Mouse (Mus musculus) myocyte (in vitro differentiated cells): ENCODE measurements around the gene Mical2. TPM values are rescaled to one million over a fixed set of nuclear protein-coding genes. Genes with fewer than 3 reads are reported as not detected.

Source experiments
- H3K27me3 ChIP-seq: one replicate; pipeline ENCODE4 v1.6.1; 2011; ENCODE audit not compliant: control insufficient read depth, insufficient read depth, insufficient read length
- H3K36me3 ChIP-seq: one replicate; pipeline ENCODE4 v1.6.1; 2011; ENCODE audit not compliant: control insufficient read depth, insufficient read depth
- H3K4me2 ChIP-seq: one replicate; pipeline ENCODE4 v1.6.1; 2011; ENCODE audit warnings: low read depth, control low read depth
- H3K4me3 ChIP-seq: one replicate; pipeline ENCODE4 v1.5.1; 2011; ENCODE audit warnings: mild to moderate bottlenecking, control low read depth, moderate library complexity
- H3K79me2 ChIP-seq: one replicate; pipeline ENCODE4 v1.6.1; 2011; ENCODE audit not compliant: control insufficient read depth, insufficient read depth
- H3ac ChIP-seq: one replicate; pipeline ENCODE4 v1.6.1; 2011; ENCODE audit not compliant: control insufficient read depth, insufficient read length
- CEBPB ChIP-seq: IDR thresholded peaks from 2 replicates; pipeline ENCODE4 v1.6.1; 2011; ENCODE audit warnings: mild to moderate bottlenecking, moderate library complexity; ENCODE audit not compliant: poor library complexity, insufficient read depth, severe bottlenecking
- E2F4 ChIP-seq: IDR thresholded peaks from one replicate; pipeline ENCODE4 v1.6.1; 2011; ENCODE audit warnings: mild to moderate bottlenecking, control low read depth, moderate library complexity; ENCODE audit not compliant: insufficient read depth
- MAX ChIP-seq: IDR thresholded peaks from one replicate; pipeline ENCODE4 v1.6.1; 2011; ENCODE audit warnings: low read depth, mild to moderate bottlenecking, control low read depth
- MYOD1 ChIP-seq, 3 experiments: IDR thresholded peaks; one replicate each; pipeline ENCODE4 v1.6.1; 2011; ENCODE audit warnings: control low read depth in 2 of 3, low read depth in 2 of 3, mild to moderate bottlenecking in 2 of 3, moderate library complexity in 1 of 3; ENCODE audit not compliant: insufficient read length in 2 of 3, control insufficient read depth in 1 of 3
- MYOG ChIP-seq, 3 experiments: IDR thresholded peaks; one replicate each; pipeline ENCODE4 v1.6.1; 2011; ENCODE audit warnings: control low read depth in 2 of 3, low read depth in 2 of 3, mild to moderate bottlenecking in 2 of 3; ENCODE audit not compliant: insufficient read length in 2 of 3, control insufficient read depth in 1 of 3, insufficient read depth in 1 of 3
- POLR2A ChIP-seq: IDR thresholded peaks from one replicate; pipeline ENCODE4 v1.6.1; 2011; ENCODE audit warnings: low read depth, mild to moderate bottlenecking, control low read depth, moderate library complexity; ENCODE audit not compliant: insufficient read length
- POLR2AphosphoS2 ChIP-seq: IDR thresholded peaks from one replicate; pipeline ENCODE4 v1.6.1; 2011; ENCODE audit warnings: low read depth, control low read depth; ENCODE audit not compliant: insufficient read length
- REST ChIP-seq: IDR thresholded peaks from one replicate; pipeline ENCODE4 v1.6.1; 2011; ENCODE audit warnings: mild to moderate bottlenecking, control low read depth, moderate library complexity; ENCODE audit not compliant: insufficient read depth, insufficient read length
- SRF ChIP-seq: IDR thresholded peaks from one replicate; pipeline ENCODE4 v1.6.1; 2011; ENCODE audit warnings: low read depth; ENCODE audit not compliant: control insufficient read depth, insufficient read length
- TCF12 ChIP-seq: IDR thresholded peaks from one replicate; pipeline ENCODE4 v1.6.1; 2011; ENCODE audit warnings: mild to moderate bottlenecking, control low read depth; ENCODE audit not compliant: poor library complexity, insufficient read depth, severe bottlenecking
- TCF3 ChIP-seq: IDR thresholded peaks from one replicate; pipeline ENCODE4 v1.6.1; 2011; ENCODE audit warnings: low read depth, control low read depth; ENCODE audit not compliant: insufficient read length
- USF1 ChIP-seq: IDR thresholded peaks from one replicate; pipeline ENCODE4 v1.6.1; 2011; ENCODE audit warnings: low read depth, mild to moderate bottlenecking, control low read depth, moderate library complexity
- polyA plus RNA-seq: library from polyadenylated mRNA; unstranded; fragments of >200 nt; fragmentation: generic; extraction: Trizol; gene quantifications from one replicate; pipeline ENCODE4 v1.2.1, GENCODE M21; 2012; ENCODE audit warnings: missing spikeins

The Mical2 gene
- polyA plus RNA-seq, 1 experiment: 34.8 TPM

DNA sequence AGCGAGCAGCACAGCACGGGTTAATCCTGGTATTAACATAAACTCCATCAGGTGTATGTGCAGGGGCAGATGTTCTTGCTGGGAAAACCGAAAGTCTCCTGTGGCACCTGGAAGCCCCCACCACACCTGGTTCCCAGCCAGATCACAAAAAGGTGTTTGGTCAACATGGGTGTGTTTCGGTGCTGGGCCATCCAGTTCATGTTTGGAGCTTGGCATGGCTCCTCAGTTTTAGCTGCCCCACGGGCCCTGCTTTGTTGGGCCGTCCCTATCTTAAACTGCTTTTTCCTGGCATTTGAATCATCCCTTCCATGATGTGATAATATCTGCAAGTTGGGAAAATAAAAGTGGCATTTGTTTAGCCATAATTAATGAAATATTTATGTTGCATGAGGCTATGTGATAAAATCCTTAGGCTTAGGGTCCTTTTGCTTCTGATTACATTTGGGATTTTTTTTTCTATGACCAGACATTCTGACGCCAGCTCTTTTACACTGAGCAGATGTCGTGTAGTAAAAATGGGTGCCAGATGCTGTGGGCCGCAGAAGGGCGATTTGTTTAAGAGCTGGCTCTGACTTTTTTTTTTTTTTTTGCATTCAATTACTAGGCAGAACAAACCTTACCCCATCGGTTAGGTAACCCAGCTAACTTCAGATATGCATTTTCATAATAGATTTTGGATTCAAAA is 164.7 kb downstream of the Mical2 start:
- no peaks in the 10 kb centered on the region for H3K27me3 ChIP-seq
- no peak overlapping the region for H3K4me3 ChIP-seq
- peak overlapping the region; percentile 27 for H3K4me2 ChIP-seq
- no peak for TF ChIP-seq MYOG (IDR thresholded peaks at IDR 0.05; ENCODE audit: control insufficient read depth in 1 of 3, insufficient read depth in 1 of 3, insufficient read length in 2 of 3, low read depth in 2 of 3)
- TF ChIP-seq MAX: no peak
- TF ChIP-seq CEBPB: no peak
- TF ChIP-seq TCF3: no peak
- TF ChIP-seq SRF: no peak
- TF ChIP-seq MYOD1 (IDR thresholded peaks at IDR 0.05; ENCODE audit: control insufficient read depth in 1 of 3, insufficient read length in 2 of 3, low read depth in 2 of 3): no peak
- no peak for TF ChIP-seq REST
- no peak for TF ChIP-seq USF1
- no peak for TF ChIP-seq POLR2A
- no peak for TF ChIP-seq POLR2AphosphoS2
- no peak for TF ChIP-seq E2F4
- TF ChIP-seq TCF12: no peak
- no peaks in the 10 kb centered on the region for H3K79me2 ChIP-seq
- no peak overlapping the region for H3ac ChIP-seq
- H3K36me3 ChIP-seq: no peaks in the 10 kb centered on the region

DNA sequence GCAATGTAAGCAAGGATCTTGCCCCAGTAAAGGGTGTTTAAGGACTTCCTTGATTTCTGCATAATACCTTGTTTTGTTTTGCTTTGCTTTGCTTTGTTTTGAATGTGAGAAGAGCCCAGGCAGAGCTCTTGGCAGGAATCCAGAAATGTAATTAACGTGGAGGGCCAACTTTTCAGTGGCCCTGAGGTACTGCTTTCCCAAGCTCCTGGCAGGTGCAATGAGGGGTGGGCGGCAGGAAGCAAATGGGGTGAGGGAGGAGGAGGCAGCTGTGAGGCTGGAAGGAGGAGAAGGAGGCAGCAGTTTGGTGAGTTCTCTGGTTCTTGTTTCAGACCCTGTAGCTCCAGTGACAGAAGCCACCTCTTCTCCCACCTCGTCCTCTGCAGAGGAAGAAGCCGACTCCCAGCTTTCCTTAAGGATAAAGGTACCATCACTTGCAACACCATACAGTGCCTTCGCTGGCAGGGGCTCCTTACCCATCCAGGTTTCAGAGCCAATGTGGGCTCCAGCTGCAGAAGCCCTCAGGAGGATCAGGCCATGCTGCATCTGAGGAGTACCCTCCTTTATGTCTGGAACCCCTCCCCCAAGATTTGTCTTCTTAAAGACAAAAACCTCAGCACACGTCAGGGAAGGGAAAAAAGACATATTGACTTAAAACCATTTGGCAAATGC is 165.4 kb downstream of the Mical2 start:
- no peaks in the 10 kb centered on the region for H3K27me3 ChIP-seq
- no peak overlapping the region for H3K4me2 ChIP-seq
- TF ChIP-seq MYOG (IDR thresholded peaks at IDR 0.05; ENCODE audit: control insufficient read depth in 1 of 3, insufficient read depth in 1 of 3, insufficient read length in 2 of 3, low read depth in 2 of 3) (peak in 1 of 3 experiments; percentile 30), CEBPB (no peak), MYOD1 (IDR thresholded peaks at IDR 0.05; ENCODE audit: control insufficient read depth in 1 of 3, insufficient read length in 2 of 3, low read depth in 2 of 3) (peak in 1 of 3 experiments; percentile 54), USF1 (no peak)
- H3ac ChIP-seq: no peak overlapping the region
- H3K36me3 ChIP-seq: no peaks in the 10 kb centered on the region
- H3K4me3 ChIP-seq: no peak overlapping the region
- no peaks in the 10 kb centered on the region for H3K79me2 ChIP-seq

GRCm38 (mm10) chr7:112397786-112398185 is 172.1 kb downstream of the Mical2 start:
- no peak for TF ChIP-seq E2F4
- TF ChIP-seq TCF12: no peak
- TF ChIP-seq CEBPB: no peak
- no peak for TF ChIP-seq TCF3
- no peak for TF ChIP-seq MYOG (IDR thresholded peaks at IDR 0.05; ENCODE audit: control insufficient read depth in 1 of 3, insufficient read depth in 1 of 3, insufficient read length in 2 of 3, low read depth in 2 of 3)
- TF ChIP-seq REST: no peak
- TF ChIP-seq USF1: no peak
- no peak for TF ChIP-seq MAX
- TF ChIP-seq POLR2A: no peak
- no peak for TF ChIP-seq SRF
- TF ChIP-seq MYOD1 (IDR thresholded peaks at IDR 0.05; ENCODE audit: control insufficient read depth in 1 of 3, insufficient read length in 2 of 3, low read depth in 2 of 3): no peak
- TF ChIP-seq POLR2AphosphoS2: no peak
- Histone ChIP-seq H3K79me2 (no peaks in the 10 kb centered on the region), H3ac (no peak overlapping the region), H3K4me3 (no peak overlapping the region), H3K36me3 (no peaks in the 10 kb centered on the region), H3K4me2 (no peak overlapping the region), H3K27me3 (no peaks in the 10 kb centered on the region)

DNA sequence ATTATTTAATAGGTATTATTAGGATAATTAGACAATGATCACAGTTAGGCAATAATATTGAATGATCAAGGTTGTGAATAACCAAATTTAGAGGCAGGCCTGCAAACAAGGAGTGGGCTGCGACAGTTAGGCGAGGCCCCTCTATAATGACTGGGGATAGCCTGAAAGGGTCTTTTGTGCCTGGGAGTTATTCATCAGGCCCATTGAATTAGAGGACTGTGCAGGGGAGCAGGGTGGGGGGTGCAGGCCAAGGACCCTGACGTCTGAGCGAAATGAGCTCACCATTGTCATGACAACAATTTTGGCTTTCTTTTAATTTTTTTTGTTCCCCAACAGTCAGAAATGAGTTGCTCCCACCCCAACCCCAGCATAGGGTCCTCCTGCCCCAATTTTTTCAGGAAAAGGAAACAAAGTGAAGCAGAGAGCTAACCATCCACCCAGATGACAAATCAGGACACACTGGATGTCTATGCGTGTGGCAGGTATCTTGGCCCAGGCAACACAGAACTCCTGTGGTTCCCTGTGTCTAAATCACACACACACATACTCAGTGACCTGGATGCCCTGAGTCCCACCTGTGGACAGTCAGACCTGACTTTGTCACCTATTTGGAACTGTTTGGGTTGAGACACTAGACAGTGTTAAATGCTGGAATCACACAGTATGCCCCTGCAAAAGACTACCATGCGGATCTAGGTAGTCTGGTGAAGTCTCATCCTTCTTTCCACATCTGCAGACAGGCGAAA is 173.9 kb downstream of the Mical2 start:
- Histone ChIP-seq H3K4me2 (no peak overlapping the region), H3K4me3 (no peak overlapping the region), H3K36me3 (no peaks in the 10 kb centered on the region), H3K27me3 (no peaks in the 10 kb centered on the region), H3ac (no peak overlapping the region), H3K79me2 (no peaks in the 10 kb centered on the region)
- TF ChIP-seq MAX (no peak), POLR2A (no peak), E2F4 (no peak), CEBPB (no peak), TCF12 (no peak)
